Mouse (Mus musculus): ENCODE results near the gene Adamts10.

Gene Adamts10

GRCm38 (mm10) chr17:33523918-33524755 lies at the start of gene Adamts10:
Adamts10 (plus strand) TSS chr17:33524204.
- peak; percentile 73 for DNase-seq

- no peak for DNase-seq
These were observed 40.0 kb upstream of the Adamts10 start for GRCm38 (mm10) chr17:33484020-33484419.

- no peak for DNase-seq
These were observed 36.8 kb upstream of the Adamts10 start for GRCm38 (mm10) chr17:33487211-33487610.

DNA sequence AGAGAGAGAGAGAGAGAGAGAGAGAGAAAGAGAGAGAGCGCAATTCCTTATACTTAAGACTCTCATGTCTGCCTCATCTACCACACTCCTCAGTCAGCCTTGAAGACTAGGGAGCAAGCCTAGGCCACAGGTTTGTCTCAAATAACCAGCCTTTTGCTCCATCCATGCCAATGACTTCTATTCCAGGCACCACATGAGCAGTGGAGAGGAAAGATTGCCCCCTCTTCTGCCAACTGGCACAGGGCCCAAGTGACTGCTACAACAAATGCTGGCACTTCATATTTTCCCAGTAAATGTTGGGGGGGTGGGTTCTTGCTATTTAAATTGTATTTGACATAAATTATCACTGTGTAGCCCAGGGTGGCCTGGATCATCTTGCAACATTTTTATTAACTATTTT lies 36.4 kb upstream of the Adamts10 start:
- peak; percentile 85 for DNase-seq

DNA sequence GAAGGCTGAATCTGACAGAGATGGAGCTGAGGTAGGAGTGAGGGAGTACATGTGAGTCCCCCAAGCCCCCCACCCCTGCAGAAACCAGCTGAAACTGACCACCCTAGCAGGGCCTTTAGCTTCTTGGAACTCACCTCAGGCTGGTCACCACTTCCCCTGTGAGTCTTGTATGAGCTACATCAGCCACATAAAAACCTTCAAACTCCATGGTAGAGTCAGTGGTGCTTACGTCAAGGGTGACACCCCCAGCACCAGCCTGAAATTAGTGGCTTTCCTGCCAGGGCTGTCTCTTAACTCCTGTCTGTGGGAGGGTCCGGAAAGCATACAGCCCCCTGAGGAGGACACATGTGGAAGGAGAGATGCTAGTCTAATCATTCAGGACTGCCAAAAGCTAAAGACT lies 32.6 kb upstream of the Adamts10 start:
- no peak for DNase-seq

- no peak for DNase-seq
These were observed 30.9 kb upstream of the Adamts10 start for GRCm38 (mm10) chr17:33493065-33493464.

DNA sequence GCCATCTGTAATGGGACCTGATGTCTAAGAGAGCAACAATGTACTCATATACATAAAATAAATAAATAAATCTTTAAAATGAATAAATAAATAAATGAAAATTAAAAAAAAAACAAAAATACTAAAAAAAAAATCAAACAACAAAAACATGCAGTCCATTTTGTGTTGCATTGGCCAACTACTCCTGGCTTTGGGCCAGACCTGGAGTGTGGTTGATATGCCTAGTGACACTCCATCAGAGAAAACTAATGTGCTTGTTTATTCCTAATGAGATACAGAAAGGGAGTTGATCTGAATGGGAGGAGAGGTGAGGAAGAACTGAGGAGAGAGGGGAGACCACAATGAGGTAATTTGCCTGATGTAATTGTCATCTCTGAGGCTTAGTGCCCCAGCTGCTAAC lies 29.4 kb upstream of the Adamts10 start:
- no peak for DNase-seq

- no peak for DNase-seq
These were observed 25.1 kb upstream of the Adamts10 start for GRCm38 (mm10) chr17:33498918-33499317.

DNA sequence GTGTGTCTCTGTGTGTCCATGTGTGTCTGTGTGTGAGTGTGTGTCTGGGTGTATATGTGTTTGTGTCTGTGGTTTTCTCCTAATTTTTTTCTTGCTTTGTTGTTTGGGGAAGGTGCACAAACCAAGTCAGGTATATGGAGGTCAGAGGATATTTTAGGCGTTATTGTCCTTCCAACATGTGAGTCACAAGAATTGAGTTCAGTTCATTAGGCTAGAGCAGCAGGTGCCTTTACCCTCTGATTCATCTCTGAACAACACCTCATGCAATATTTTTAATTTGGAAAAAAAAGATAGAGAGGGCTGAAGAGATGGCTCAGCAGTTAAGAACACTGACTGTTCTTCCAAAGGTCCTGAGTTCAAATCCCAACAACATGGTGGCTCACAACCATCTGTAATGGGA lies 15.6 kb upstream of the Adamts10 start:
- no peak for DNase-seq

GRCm38 (mm10) chr17:33510172-33510571 lies 13.8 kb upstream of the Adamts10 start:
- no peak for DNase-seq

DNA sequence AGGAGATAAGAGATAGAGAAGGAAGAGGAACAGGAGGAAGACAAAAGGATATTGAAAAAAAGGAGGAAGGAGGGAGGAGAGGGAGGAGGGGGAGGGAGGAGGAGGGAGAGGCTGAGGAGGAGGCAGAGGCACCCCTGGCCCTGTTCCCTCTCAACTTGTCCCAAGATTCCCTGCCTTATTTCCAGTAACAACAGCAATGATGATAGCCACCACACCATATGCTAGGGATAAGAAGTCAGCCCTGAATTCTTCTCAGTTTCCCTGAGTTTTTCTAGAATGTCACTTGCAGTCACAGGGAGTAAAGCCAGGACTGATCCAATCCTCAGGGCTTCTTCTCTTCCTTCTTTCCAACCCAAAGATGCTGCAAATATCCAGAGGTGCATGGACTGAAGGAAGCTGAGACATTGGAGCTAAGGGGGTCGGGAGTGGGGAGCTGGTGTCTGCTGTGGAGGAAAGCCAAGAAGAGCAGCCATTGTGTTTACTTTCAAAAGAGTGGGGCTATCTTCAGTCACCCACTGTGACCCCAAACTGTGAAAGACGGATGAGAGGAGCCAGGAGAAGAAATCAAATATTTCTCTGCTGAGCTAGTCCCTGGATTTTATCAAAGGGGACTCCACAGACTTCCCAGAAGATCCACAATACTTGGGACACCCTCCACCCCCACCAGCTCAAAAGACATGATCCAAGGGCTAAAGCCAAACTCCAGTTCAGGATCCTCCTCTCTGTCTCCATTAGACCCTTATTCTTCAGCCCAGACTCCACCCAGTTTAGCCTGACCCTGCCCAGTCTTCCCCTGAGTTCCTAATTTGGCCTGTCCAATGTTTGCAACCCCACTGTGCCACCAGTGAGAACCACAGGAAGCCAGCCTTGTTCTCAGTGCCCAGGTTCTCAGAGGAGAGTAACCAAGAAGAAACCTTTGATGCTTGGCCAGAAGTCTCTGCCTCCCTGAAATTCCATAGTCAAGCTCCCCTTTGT lies 11.3 kb upstream of the Adamts10 start:
- no peak for DNase-seq

DNA sequence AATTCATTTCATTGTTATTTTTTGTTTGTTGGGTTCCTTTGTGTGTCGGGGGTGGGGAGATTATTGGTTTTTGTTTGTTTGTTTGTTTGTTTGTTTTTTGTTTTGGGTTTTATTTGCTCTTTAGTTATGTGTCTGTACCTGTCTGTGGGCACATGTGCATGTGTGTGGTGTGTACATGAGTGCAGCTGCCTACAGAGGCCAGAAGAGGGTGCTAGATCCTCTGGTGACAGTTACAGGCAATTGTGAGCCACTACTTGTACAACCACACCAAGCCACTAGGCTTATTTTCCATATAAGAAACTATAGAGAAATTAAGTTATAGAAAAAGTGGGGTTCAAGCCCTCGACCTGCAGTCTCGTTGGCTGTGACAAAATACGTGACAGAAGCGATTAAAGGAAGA lies 10.1 kb upstream of the Adamts10 start:
- DNase-seq = no peak

DNA sequence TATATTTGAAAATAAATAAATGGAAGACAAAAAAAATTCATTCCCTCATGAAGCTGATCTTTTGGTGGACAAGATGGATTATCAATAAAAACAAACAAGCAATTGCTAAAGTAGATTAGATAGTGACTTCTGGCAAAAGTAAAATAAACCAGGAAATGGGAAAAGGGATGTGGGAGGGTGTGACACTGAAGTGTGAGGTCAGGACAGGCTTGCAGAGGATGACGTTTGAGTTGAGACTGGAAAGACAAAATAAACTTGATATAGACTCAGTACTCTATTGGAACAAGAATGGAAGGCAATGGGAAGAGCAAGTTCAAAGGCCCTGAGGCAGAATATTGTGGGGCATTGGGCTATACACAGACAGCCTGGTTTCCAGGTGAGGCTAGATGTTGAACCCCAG lies 3.6 kb upstream of the Adamts10 start:
- DNase-seq = no peak

DNA sequence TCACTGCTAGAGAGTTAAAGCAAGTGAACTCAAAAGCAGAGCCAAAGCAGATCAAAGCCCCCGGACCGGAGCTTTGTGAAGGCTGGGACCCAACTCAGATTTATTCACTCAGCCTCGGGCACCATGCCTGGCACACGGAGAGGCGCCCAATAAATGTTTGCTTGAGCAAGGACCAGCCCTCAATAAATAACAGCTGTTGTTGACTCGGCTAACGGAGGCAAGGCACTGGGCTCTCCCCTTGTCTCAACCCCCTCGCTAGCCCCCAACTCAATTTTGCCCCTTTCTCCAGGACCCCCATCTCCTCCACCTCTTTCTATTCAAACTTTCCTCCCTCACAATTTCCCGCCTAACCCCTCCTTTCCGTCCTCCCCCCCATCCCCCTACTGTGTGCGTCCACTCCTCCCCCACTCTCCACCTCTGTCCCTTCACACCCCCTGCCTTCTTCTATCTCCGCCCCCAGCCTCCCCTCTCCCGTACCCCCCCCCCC lies 530 bp upstream of the Adamts10 start:
- no peak for DNase-seq

GRCm38 (mm10) chr17:33524806-33525373 lies 886 bp downstream of the Adamts10 start:
- no peak for DNase-seq

GRCm38 (mm10) chr17:33526506-33526905 lies 2.5 kb downstream of the Adamts10 start:
- DNase-seq = no peak

- peak; percentile 82 for DNase-seq
These were observed 15.2 kb downstream of the Adamts10 start for GRCm38 (mm10) chr17:33539106-33539675.

DNA sequence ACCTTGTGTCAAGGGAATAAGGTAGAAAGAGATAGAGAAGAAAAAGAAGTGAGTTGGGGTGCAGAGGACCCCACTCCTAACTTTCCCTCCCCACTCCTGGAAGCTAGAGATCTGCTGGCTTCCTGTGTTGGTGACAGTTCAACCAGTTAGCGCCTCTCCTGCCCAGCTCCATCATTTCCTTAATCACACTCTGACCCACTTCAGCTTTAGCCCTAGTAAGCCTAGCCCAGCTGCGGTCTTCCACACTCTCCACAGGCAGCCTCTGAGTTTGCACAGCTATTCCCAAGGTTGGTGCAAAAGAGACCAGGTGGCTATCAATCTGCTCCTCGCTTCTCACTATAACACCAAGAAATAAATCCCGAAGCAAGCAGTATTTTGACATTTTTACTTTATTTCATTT lies 15.9 kb downstream of the Adamts10 start:
- DNase-seq = peak; percentile 58

DNA sequence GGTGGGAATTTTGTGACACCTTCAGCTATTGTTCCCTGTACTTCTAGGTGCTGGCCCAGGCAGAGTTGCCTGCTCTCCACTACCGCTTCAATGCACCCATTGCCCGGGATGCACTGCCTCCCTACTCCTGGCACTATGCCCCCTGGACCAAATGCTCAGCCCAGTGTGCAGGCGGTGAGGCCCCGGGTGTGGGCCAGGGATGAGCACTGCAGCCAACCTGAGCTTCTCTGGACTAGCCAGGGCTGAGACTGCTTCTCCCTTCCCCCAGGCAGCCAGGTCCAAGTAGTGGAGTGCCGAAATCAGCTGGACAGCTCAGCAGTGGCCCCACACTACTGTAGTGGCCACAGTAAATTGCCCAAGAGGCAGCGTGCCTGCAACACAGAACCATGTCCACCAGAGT lies 25.2 kb downstream of the Adamts10 start:
- DNase-seq = peak; percentile 94

- peak; percentile 53 for DNase-seq
These were observed 26.4 kb downstream of the Adamts10 start for GRCm38 (mm10) chr17:33550388-33550787.

DNA sequence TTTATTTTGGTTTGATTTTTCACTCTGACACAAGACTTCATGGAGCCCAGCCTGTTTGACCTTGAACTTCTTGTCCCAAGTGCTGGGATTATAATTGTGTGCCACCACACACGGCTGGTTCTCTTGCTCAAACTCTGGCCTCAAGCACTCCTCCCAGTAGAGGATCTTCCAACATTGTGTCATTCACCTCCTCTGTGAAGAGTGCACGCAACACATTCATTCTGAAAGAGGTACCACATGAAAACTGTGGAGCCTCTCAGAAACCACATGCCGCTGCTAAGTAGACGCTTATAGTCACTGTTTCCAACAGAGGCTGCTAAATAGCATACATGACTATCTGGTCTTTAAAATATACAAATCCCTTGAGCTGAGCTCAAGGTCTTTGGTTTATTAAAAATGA lies 28.1 kb downstream of the Adamts10 start:
- no peak for DNase-seq

GRCm38 (mm10) chr17:33552964-33553363 lies 29.0 kb downstream of the Adamts10 start:
- peak; percentile 31 for DNase-seq

GRCm38 (mm10) chr17:33554536-33554935 lies 30.5 kb downstream of the Adamts10 start:
- no peak for DNase-seq
